Mouse (Mus musculus): ENCODE results near the gene Adamts4.

GRCm38 (mm10) chr1:171280250-171280915, 30.2 kb downstream of the Adamts4 start:
- TF ChIP-seq CTCF (IDR thresholded peaks at IDR 0.05; ENCODE audit: control insufficient read depth, insufficient read depth, insufficient read length) (no peak), CEBPB (IDR thresholded peaks at IDR 0.05; ENCODE audit: low read depth) (no peak), MAX (IDR thresholded peaks at IDR 0.05) (no peak), USF1 (IDR thresholded peaks at IDR 0.05; ENCODE audit: low read depth) (no peak)

Measured in C2C12 (cell line).